Mouse (Mus musculus) C2C12 (cell line): ENCODE measurements at regions not wholly inside any gene's neighbourhood (a gene's known extent, or its start where the extent isn't known, plus 50 kb on each side); places are given as distances from the start of the nearest gene placed in this dataset.

Experiments
- CTCF ChIP-seq: IDR thresholded peaks from one replicate; pipeline ENCODE4 v1.5.1; 2011; ENCODE audit not compliant: control insufficient read depth, insufficient read depth, insufficient read length
- MAX ChIP-seq: IDR thresholded peaks from one replicate; pipeline ENCODE4 v1.6.1; 2011; ENCODE audit warnings: mild to moderate bottlenecking, control low read depth
- MYOD1 ChIP-seq: IDR thresholded peaks from one replicate; pipeline ENCODE4 v1.6.1; 2011; ENCODE audit warnings: low read depth; ENCODE audit not compliant: control insufficient read depth, insufficient read length
- MYOG ChIP-seq: IDR thresholded peaks from one replicate; pipeline ENCODE4 v1.6.1; 2011; ENCODE audit not compliant: control insufficient read depth, insufficient read length; ENCODE audit errors: extremely low read depth
- USF1 ChIP-seq: IDR thresholded peaks from one replicate; pipeline ENCODE4 v1.6.1; 2011; ENCODE audit warnings: low read depth, mild to moderate bottlenecking, control low read depth, moderate library complexity

GRCm38 (mm10) chr8:128023661-128024060, 334.7 kb upstream of the Nrp1 start:
- TF ChIP-seq CTCF (no peak), MYOG (no peak), MAX (no peak), MYOD1 (no peak), USF1 (no peak)
